In the genomic region with DNA sequence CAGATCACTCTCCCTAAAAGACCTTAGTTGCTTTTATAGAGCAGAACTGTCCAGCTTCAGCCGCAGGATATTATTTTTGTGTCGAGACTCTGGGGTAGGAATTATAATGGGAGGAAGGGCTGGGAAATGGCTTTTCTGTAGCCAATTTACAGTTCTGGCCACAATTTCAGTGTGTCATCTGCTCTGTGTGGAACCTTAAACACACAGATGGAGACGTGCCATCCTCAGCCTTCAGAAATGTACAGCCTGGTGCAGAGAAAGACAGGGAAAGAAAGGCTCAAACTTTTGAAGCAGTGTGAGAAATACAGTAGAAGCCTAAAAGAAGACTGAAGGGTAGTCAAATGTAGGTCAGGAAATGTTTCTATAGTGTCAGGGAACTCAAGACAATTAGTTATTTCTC, we compare ENCODE assay signal across 16 mouse cellular contexts.
"Had no signal": no experiment of that assay in that cellular context is flagged by ENCODE, and none has a peak within 500 bp of the region (broad histone marks: within the 10 kb centered on the region; RNA-seq: fewer than 3 reads in every experiment).

No protein-coding gene starts in this region.

- H3K4me3 ChIP-seq: layer of hippocampus, adult 2 months; limb, embryonic 15.5 days; liver, embryonic 12.5 days; lung, embryonic 15.5 days; megakaryocyte, embryonic 14.5 days; midbrain, embryonic 15.5 days; neural tube, embryonic 12.5 days; stomach, embryonic 15.5 days had no signal

- H3K36me3 ChIP-seq: limb, embryonic 15.5 days; liver, embryonic 12.5 days; lung, embryonic 15.5 days; midbrain, embryonic 15.5 days; neural tube, embryonic 12.5 days; stomach, embryonic 15.5 days had no signal

- H3K27ac ChIP-seq: kidney, postnatal 0 days; layer of hippocampus, adult 2 months; limb, embryonic 15.5 days; liver, embryonic 12.5 days; lung, embryonic 15.5 days; macrophage; midbrain, embryonic 15.5 days; neural tube, embryonic 12.5 days; stomach, embryonic 15.5 days had no signal

- H3K27me3 ChIP-seq: limb, embryonic 15.5 days; liver, embryonic 12.5 days; lung, embryonic 15.5 days; megakaryocyte, embryonic 14.5 days; midbrain, embryonic 15.5 days; neural tube, embryonic 12.5 days; stomach, embryonic 15.5 days had no signal

- DNase-seq: kidney, adult 9 months; kidney, postnatal 36 days; lung, postnatal 14 days; thymus, adult 2 months; thymus, postnatal 25 days had no signal

- ATAC-seq: liver, embryonic 12.5 days; midbrain, embryonic 15.5 days had no signal

- H3K4me1 ChIP-seq: limb, embryonic 15.5 days; liver, embryonic 12.5 days; lung, embryonic 15.5 days; megakaryocyte, embryonic 14.5 days; midbrain, embryonic 15.5 days; neural tube, embryonic 12.5 days; stomach, embryonic 15.5 days had no signal

- H3K4me2 ChIP-seq: limb, embryonic 15.5 days; liver, embryonic 12.5 days; lung, embryonic 15.5 days; midbrain, embryonic 11.5 days; midbrain, embryonic 15.5 days; neural tube, embryonic 12.5 days; stomach, embryonic 15.5 days had no signal

- H3K9me3 ChIP-seq: limb, embryonic 15.5 days; liver, embryonic 12.5 days; lung, embryonic 15.5 days; midbrain, embryonic 15.5 days; neural tube, embryonic 12.5 days; stomach, embryonic 15.5 days had no signal

- H3K9ac ChIP-seq: limb, embryonic 15.5 days; liver, embryonic 12.5 days; lung, embryonic 15.5 days; midbrain, embryonic 15.5 days; neural tube, embryonic 12.5 days; stomach, embryonic 15.5 days had no signal
